Mouse (Mus musculus) left cerebral cortex, adult 2 months (tissue): Measurements from ENCODE around the gene Ddx39b. TPM values are rescaled to one million over a fixed set of nuclear protein-coding genes. Genes with fewer than 3 reads are reported as not detected.
"Not testable (repeated sequence)": the region's sequence is repeated elsewhere in the genome, so short reads cannot be mapped to it uniquely, and the experiment has no call there.

ENCODE experiments used
- DNase-seq, 2 experiments: peaks; one replicate each; pipeline ENCODE4 v3.0.0; 2021 to 2022; ENCODE audit warnings: low spot score in 2 of 2, mixed read lengths in 1 of 2; ENCODE audit errors: extremely low spot score in 1 of 2
- H3K27ac ChIP-seq: fragments of 200-600 bp; 2 replicates; pipeline ENCODE4 v1.8.1; 2022
- H3K4me3 ChIP-seq: fragments of 200-600 bp; 2 replicates; pipeline ENCODE4 v1.8.1; 2022
- CTCF ChIP-seq: fragments of 200-600 bp; IDR thresholded peaks from 2 replicates; pipeline ENCODE4 v1.8.1; 2022; ENCODE audit warnings: antibody characterized with exemption, mild to moderate bottlenecking, moderate library complexity
- intact Hi-C: fragments of 180-260 bp; cut with DNase I; formaldehyde crosslinking; loops from one replicate; pipeline ENCODE4 v1.15.1; 2025
- microRNA-seq, 2 experiments: library from miRNA; unstranded; fragments of <30 nt; microRNA quantifications; one replicate each; pipeline ENCODE4 v1.2.0; 2021
- total RNA-seq, 2 experiments: library from RNA; stranded (reverse); gene quantifications; 2 replicates each; pipeline ENCODE4 v1.2.3; 2021

Ddx39b gene
- total RNA-seq, 2 experiments from 2014 or later = 215 TPM

GRCm38 (mm10) chr17:35274770-35275169, 33.2 kb downstream of the Ddx39b start:
- peak; percentile 81 to 90 for DNase-seq
- intact Hi-C loops = loop anchor here (1.0 kb wide), 1 partner anchor 16 kb away; no protein-coding TSS in a partner anchor
- TF ChIP-seq CTCF = peak; percentile 98

GRCm38 (mm10) chr17:35276304-35276864, 34.8 kb downstream of the Ddx39b start:
- no peak for DNase-seq
- Histone ChIP-seq H3K4me3 (no peak overlapping the region), H3K27ac (no peak overlapping the region)
- TF ChIP-seq CTCF = no peak
- intact Hi-C loops = no loop called here

More at GRCm38 (mm10) chr17:35274770-35275169, 33.2 kb downstream of the Ddx39b start:
- no peak overlapping the region for H3K4me3 ChIP-seq
- H3K27ac ChIP-seq = no peak overlapping the region

GRCm38 (mm10) chr17:35278049-35278448, 36.5 kb downstream of the Ddx39b start:
- DNase-seq = no peak
- no peak for TF ChIP-seq CTCF
- Histone ChIP-seq H3K4me3 (no peak overlapping the region), H3K27ac (no peak overlapping the region)
- intact Hi-C loops = loop anchor here (2.0 kb wide), 2 partner anchors 29 to 1317 kb away; no protein-coding TSS in a partner anchor

GRCm38 (mm10) chr17:35278957-35279688, 37.6 kb downstream of the Ddx39b start:
- Histone ChIP-seq H3K4me3 (no peak overlapping the region), H3K27ac (no peak overlapping the region)
- DNase-seq = no peak
- no peak; the same call in 1 of the 2 replicates for TF ChIP-seq CTCF
- intact Hi-C loops = loop anchor here (2.0 kb wide), 2 partner anchors 28 to 1318 kb away; no protein-coding TSS in a partner anchor

- Histone ChIP-seq H3K27ac (no peak overlapping the region), H3K4me3 (no peak overlapping the region)
- intact Hi-C loops = no loop called here
- no peak for DNase-seq
- no peak for TF ChIP-seq CTCF
Measured at GRCm38 (mm10) chr17:35280276-35280675, 38.7 kb downstream of the Ddx39b start.

GRCm38 (mm10) chr17:35285431-35285830, 43.9 kb downstream of the Ddx39b start:
- DNase-seq = no peak
- intact Hi-C loops = no loop called here
- TF ChIP-seq CTCF = no peak
- no peak overlapping the region for H3K4me3 ChIP-seq
- H3K27ac ChIP-seq = no peak overlapping the region

GRCm38 (mm10) chr17:35295796-35296195, 54.2 kb downstream of the Ddx39b start:
- peak; percentile 67 for TF ChIP-seq CTCF
- H3K27ac ChIP-seq, intact Hi-C loops, H3K4me3 ChIP-seq: not testable (repeated sequence)
- peak; percentile 26 to 56 for DNase-seq

GRCm38 (mm10) chr17:35300261-35300945, 58.9 kb downstream of the Ddx39b start:
- not testable (repeated sequence) for DNase-seq

GRCm38 (mm10) chr17:35301645-35302258, 60.2 kb downstream of the Ddx39b start:
- peak; percentile 84 to 93 for DNase-seq
- TF ChIP-seq CTCF = peak; percentile 77
- H3K27ac ChIP-seq = no peak overlapping the region
- intact Hi-C loops = loop anchor here (5.0 kb wide), 1 partner anchor 44 kb away; no protein-coding TSS in a partner anchor
- no peak overlapping the region for H3K4me3 ChIP-seq

More at GRCm38 (mm10) chr17:35300261-35300945, 58.9 kb downstream of the Ddx39b start:
- intact Hi-C loops = loop anchor here (5.0 kb wide), 1 partner anchor 43 kb away; no protein-coding TSS in a partner anchor
- H3K4me3 ChIP-seq, H3K27ac ChIP-seq: not testable (repeated sequence)

GRCm38 (mm10) chr17:35303271-35303670, 61.7 kb downstream of the Ddx39b start:
- intact Hi-C loops = loop anchor here (5.0 kb wide), 1 partner anchor 46 kb away; no protein-coding TSS in a partner anchor
- no peak overlapping the region for H3K4me3 ChIP-seq
- TF ChIP-seq CTCF = no peak
- H3K27ac ChIP-seq = no peak overlapping the region
- no peak for DNase-seq

Small RNA genes within 50 kb of the gene (microRNA-seq; reads per million reads assigned to microRNA genes)
- gene Mir6973a (0 reads per million in 2 experiments), gene Mir6974 (0 to 0.24 reads per million in 2 experiments), gene Mir6975 (0.96 to 1.5 reads per million in 2 experiments), gene Mir8094 (0 reads per million in 2 experiments)

Other genes with a start within 250 kb of the Ddx39b start
- 10 to 100 TPM; 44.1 to 46.6 TPM for gene Vars, start 240.8 kb upstream of the Ddx39b start, total RNA-seq
- under 1 TPM; 0.40 to 0.43 TPM for gene Vwa7, start 225.2 kb upstream of the Ddx39b start, total RNA-seq
- under 1 TPM in 1 of 2 experiments, not detected in 1; 0.59 TPM for gene Sapcd1, start 213.7 kb upstream of the Ddx39b start, total RNA-seq
- under 1 TPM; 0.27 to 0.56 TPM for gene Msh5, start 195.0 kb upstream of the Ddx39b start, total RNA-seq
- 1 to 10 TPM; 7.4 to 8.3 TPM for gene Clic1, start 191.8 kb upstream of the Ddx39b start, total RNA-seq
- 10 to 100 TPM; 10.1 to 11.0 TPM for gene Ddah2, start 182.7 kb upstream of the Ddx39b start, total RNA-seq
- not detected for gene Ly6g6c, start 176.4 kb upstream of the Ddx39b start, total RNA-seq
- not detected for gene Mpig6b, start 175.6 kb upstream of the Ddx39b start, total RNA-seq
- 1 to 10 TPM; 2.1 to 3.6 TPM for gene Ly6g6e, start 164.8 kb upstream of the Ddx39b start, total RNA-seq
- gene Ly6g6d, start 163.7 kb upstream of the Ddx39b start, total RNA-seq = 1 to 10 TPM in 1 of 2 experiments, under 1 TPM in 1; 0.70 to 1.1 TPM
- gene Ly6g6f, start 156.1 kb upstream of the Ddx39b start, total RNA-seq = under 1 TPM in 1 of 2 experiments, not detected in 1; 0.29 TPM
- 100 to 1,000 TPM; 109 to 117 TPM for gene Abhd16a, start 152.5 kb upstream of the Ddx39b start, total RNA-seq
- not detected for gene Ly6g5c, start 133.5 kb upstream of the Ddx39b start, total RNA-seq
- under 1 TPM; 0.79 TPM for gene Ly6g5b, start 126.3 kb upstream of the Ddx39b start, total RNA-seq
- gene Gpank1, start 120.3 kb upstream of the Ddx39b start, total RNA-seq = 10 to 100 TPM; 14.8 to 15.0 TPM
- gene Csnk2b, start 119.7 kb upstream of the Ddx39b start, total RNA-seq = 100 to 1,000 TPM; 177 to 187 TPM
- gene D17H6S53E, start 115.4 kb upstream of the Ddx39b start, total RNA-seq = 10 to 100 TPM; 27.0 to 28.5 TPM
- gene Apom, start 109.7 kb upstream of the Ddx39b start, total RNA-seq = not detected
- 100 to 1,000 TPM; 304 to 307 TPM for gene Bag6, start 106.6 kb upstream of the Ddx39b start, total RNA-seq
- 100 to 1,000 TPM; 285 to 321 TPM for gene Prrc2a, start 76.8 kb upstream of the Ddx39b start, total RNA-seq
- 10 to 100 TPM in 1 of 2 experiments, 1 to 10 TPM in 1; 8.0 to 14.4 TPM for gene Aif1, start 65.7 kb upstream of the Ddx39b start, total RNA-seq
- 1 to 10 TPM; 6.4 to 7.4 TPM for gene Lst1, start 53.3 kb upstream of the Ddx39b start, total RNA-seq
- gene Ltb, start 47.3 kb upstream of the Ddx39b start, total RNA-seq = under 1 TPM; 0.79 to 0.86 TPM
- gene Tnf, start 39.7 kb upstream of the Ddx39b start, total RNA-seq = not detected
- gene Lta, start 36.4 kb upstream of the Ddx39b start, total RNA-seq = under 1 TPM; 0.41 to 0.65 TPM
- not detected for gene Gm16181, start 20.9 kb upstream of the Ddx39b start, total RNA-seq
- gene Atp6v1g2, start 8.1 kb upstream of the Ddx39b start, total RNA-seq = 100 to 1,000 TPM; 549 to 569 TPM
- gene Nfkbil1, start 6.0 kb upstream of the Ddx39b start, total RNA-seq = 10 to 100 TPM; 13.0 to 16.1 TPM
- gene H2-D1, start 21.0 kb downstream of the Ddx39b start, total RNA-seq = 10 to 100 TPM; 20.3 to 25.3 TPM
- gene H2-Q1, start 78.7 kb downstream of the Ddx39b start, total RNA-seq = under 1 TPM in 1 of 2 experiments, not detected in 1; 0.79 TPM
- 1 to 10 TPM in 1 of 2 experiments, under 1 TPM in 1; 0.54 to 1.1 TPM for gene H2-Q2, start 100.5 kb downstream of the Ddx39b start, total RNA-seq
- gene H2-Q4, start 137.9 kb downstream of the Ddx39b start, total RNA-seq = 1 to 10 TPM; 2.2 to 3.1 TPM
- gene H2-Q6, start 183.1 kb downstream of the Ddx39b start, total RNA-seq = under 1 TPM in 1 of 2 experiments, not detected in 1; 0.59 TPM
- gene H2-Q7, start 197.4 kb downstream of the Ddx39b start, total RNA-seq = under 1 TPM; 0.47 to 0.57 TPM
- under 1 TPM; 0.43 to 0.75 TPM for gene H2-Q10, start 228.3 kb downstream of the Ddx39b start, total RNA-seq